20 mouse cellular contexts compared by ENCODE assay signal in the genomic region with DNA sequence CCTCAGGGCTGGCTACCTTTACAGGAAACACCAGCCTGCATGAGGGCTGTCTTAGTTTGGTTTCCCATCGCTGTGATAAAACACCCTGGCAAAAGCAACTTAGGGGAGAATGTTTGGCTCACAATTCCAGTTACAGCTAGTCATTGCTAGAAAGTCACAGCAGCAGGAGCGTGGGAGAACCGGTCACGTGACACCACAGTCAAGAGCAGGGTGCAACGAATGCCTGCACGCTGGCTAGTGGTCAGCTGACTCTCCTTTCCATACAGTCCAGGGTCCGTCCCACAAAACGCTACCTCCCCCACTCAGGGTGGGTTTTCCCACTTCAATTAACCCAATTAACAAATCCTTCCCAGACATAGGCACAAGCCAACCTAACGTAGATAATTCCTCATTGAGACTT. TPM values are rescaled to one million over a fixed set of nuclear protein-coding genes. Genes with fewer than 3 reads are reported as not detected.
DNase-seq lines count a peak whose midpoint lies in the region; ATAC-seq and TF ChIP-seq lines count a peak whose summit lies in the region.
"Had no signal": no experiment of that assay in that cellular context is flagged by ENCODE, and none has a peak within 500 bp of the region (broad histone marks: within the 10 kb centered on the region; RNA-seq: fewer than 3 reads in every experiment).

No protein-coding gene starts in this region.

- H3K4me2 ChIP-seq in forebrain, postnatal 0 days (ENCODE audit: low read depth), result no peak overlapping the region
- no peak overlapping the region for H3K4me2 ChIP-seq in midbrain, embryonic 13.5 days (replicated peaks)
- no peak overlapping the region for H3K4me2 ChIP-seq in midbrain, embryonic 11.5 days
- no peak overlapping the region for H3K4me2 ChIP-seq in forebrain, embryonic 12.5 days
- H3K4me2 ChIP-seq in midbrain, embryonic 15.5 days, result no peak overlapping the region
- H3K4me2 ChIP-seq: heart, embryonic 11.5 days had no signal

- H3K4me3 ChIP-seq in forebrain, embryonic 10.5 days, result no peak overlapping the region
- no peak overlapping the region for H3K4me3 ChIP-seq in forebrain, postnatal 0 days (ENCODE audit: low read depth, low read length)
- H3K4me3 ChIP-seq in midbrain, embryonic 13.5 days (replicated peaks), result no peak overlapping the region
- H3K4me3 ChIP-seq in midbrain, embryonic 11.5 days (ENCODE audit: low read depth, low read length), result no peak overlapping the region
- H3K4me3 ChIP-seq in forebrain, embryonic 12.5 days (replicated peaks), result no peak overlapping the region
- H3K4me3 ChIP-seq in midbrain, embryonic 15.5 days, result no peak overlapping the region

- peaks cover 49% of the 10 kb centered on the region for H3K4me1 ChIP-seq in forebrain, embryonic 10.5 days
- H3K4me1 ChIP-seq in forebrain, postnatal 0 days (ENCODE audit: insufficient read depth), result 0 out of 2 replicates have a peak, but pooled peaks cover 3% of the 10 kb centered on the region
- peaks cover 57% of the 10 kb centered on the region for H3K4me1 ChIP-seq in midbrain, embryonic 13.5 days (replicated peaks)
- H3K4me1 ChIP-seq in midbrain, embryonic 11.5 days (ENCODE audit: control insufficient read depth, insufficient read depth, low read length), result peaks cover 27% of the 10 kb centered on the region
- peaks cover 52% of the 10 kb centered on the region for H3K4me1 ChIP-seq in forebrain, embryonic 12.5 days
- peaks cover 42% of the 10 kb centered on the region for H3K4me1 ChIP-seq in midbrain, embryonic 15.5 days

- TF ChIP-seq CTCF in forebrain, postnatal 0 days (IDR thresholded peaks at IDR 0.05; ENCODE audit: low read depth), result no peak

- H3K36me3 ChIP-seq in forebrain, embryonic 10.5 days (replicated peaks), result peaks cover 10% of the 10 kb centered on the region
- H3K36me3 ChIP-seq in forebrain, postnatal 0 days (ENCODE audit: insufficient read depth), result peaks cover 5% of the 10 kb centered on the region; the same call in 1 of the 2 replicates
- peaks cover 7% of the 10 kb centered on the region; the same call in 1 of the 2 replicates for H3K36me3 ChIP-seq in midbrain, embryonic 13.5 days
- no peaks in the 10 kb centered on the region for H3K36me3 ChIP-seq in midbrain, embryonic 11.5 days (ENCODE audit: control insufficient read depth, insufficient read depth, low read length)
- 0 out of 2 replicates have a peak, but pooled peaks cover 3% of the 10 kb centered on the region for H3K36me3 ChIP-seq in forebrain, embryonic 12.5 days (replicated peaks)
- H3K36me3 ChIP-seq in midbrain, embryonic 15.5 days (replicated peaks), result no peaks in the 10 kb centered on the region

- 62% methylated on average over 9 of the region's 9 CpGs for WGBS in forebrain, embryonic 10.5 days
- 43% methylated on average over 9 of the region's 9 CpGs for WGBS in forebrain, postnatal 0 days
- 72% methylated on average over 9 of the region's 9 CpGs for WGBS in midbrain, embryonic 13.5 days
- 79% methylated on average over 9 of the region's 9 CpGs for WGBS in midbrain, embryonic 11.5 days
- 59% methylated on average over 9 of the region's 9 CpGs for WGBS in forebrain, embryonic 12.5 days
- WGBS in midbrain, embryonic 15.5 days, result 64% methylated on average over 9 of the region's 9 CpGs

- H3K27me3 ChIP-seq in forebrain, embryonic 10.5 days (ENCODE audit: poor library complexity, severe bottlenecking), result peaks cover 7% of the 10 kb centered on the region; the same call in 1 of the 2 replicates
- no peaks in the 10 kb centered on the region for H3K27me3 ChIP-seq in forebrain, postnatal 0 days (ENCODE audit: insufficient read depth, low read length)
- no peaks in the 10 kb centered on the region for H3K27me3 ChIP-seq in midbrain, embryonic 13.5 days
- no peaks in the 10 kb centered on the region for H3K27me3 ChIP-seq in midbrain, embryonic 11.5 days (ENCODE audit: control insufficient read depth, insufficient read depth, low read length)
- H3K27me3 ChIP-seq in forebrain, embryonic 12.5 days, result 0 out of 2 replicates have a peak, but pooled peaks cover 12% of the 10 kb centered on the region
- H3K27me3 ChIP-seq in midbrain, embryonic 15.5 days (replicated peaks), result no peaks in the 10 kb centered on the region
- H3K27me3 ChIP-seq: Patski had no signal

- ATAC-seq in forebrain, postnatal 0 days, result no peak
- ATAC-seq in midbrain, embryonic 13.5 days, result no peak
- ATAC-seq in midbrain, embryonic 11.5 days (ENCODE audit: low FRiP score), result no peak
- no peak for ATAC-seq in forebrain, embryonic 12.5 days (ENCODE audit: low FRiP score)
- no peak for ATAC-seq in midbrain, embryonic 15.5 days (replicated peaks)
- ATAC-seq: Patski had no signal

- H3K27ac ChIP-seq in forebrain, embryonic 10.5 days, result peak overlapping the region; percentile 40
- H3K27ac ChIP-seq in forebrain, postnatal 0 days (ENCODE audit: low read depth, low read length), result no peak overlapping the region
- H3K27ac ChIP-seq in midbrain, embryonic 13.5 days, result peak overlapping the region; percentile 68
- H3K27ac ChIP-seq in midbrain, embryonic 11.5 days (ENCODE audit: low read depth, low read length), result no peak overlapping the region
- peak overlapping the region; percentile 37 for H3K27ac ChIP-seq in forebrain, embryonic 12.5 days
- peak overlapping the region; percentile 63; the same call in 1 of the 2 replicates for H3K27ac ChIP-seq in midbrain, embryonic 15.5 days

- H3K9me3 ChIP-seq in forebrain, embryonic 10.5 days, result no peaks in the 10 kb centered on the region
- no peaks in the 10 kb centered on the region for H3K9me3 ChIP-seq in forebrain, postnatal 0 days (ENCODE audit: low read length)
- H3K9me3 ChIP-seq in midbrain, embryonic 13.5 days, result no peaks in the 10 kb centered on the region
- no peaks in the 10 kb centered on the region for H3K9me3 ChIP-seq in midbrain, embryonic 11.5 days (ENCODE audit: control insufficient read depth, low read length)
- no peaks in the 10 kb centered on the region for H3K9me3 ChIP-seq in forebrain, embryonic 12.5 days
- H3K9me3 ChIP-seq in midbrain, embryonic 15.5 days, result no peaks in the 10 kb centered on the region

- no peak overlapping the region for H3K9ac ChIP-seq in forebrain, postnatal 0 days
- H3K9ac ChIP-seq in midbrain, embryonic 13.5 days (replicated peaks), result no peak overlapping the region
- H3K9ac ChIP-seq in midbrain, embryonic 11.5 days (ENCODE audit: low read length), result no peak overlapping the region
- no peak overlapping the region for H3K9ac ChIP-seq in forebrain, embryonic 12.5 days
- H3K9ac ChIP-seq in midbrain, embryonic 15.5 days, result no peak overlapping the region

- no peak for DNase-seq in forebrain, embryonic 10.5 days (ENCODE audit: extremely low spot score, low spot score)
- no peak for DNase-seq in forebrain, postnatal 0 days
- no peak for DNase-seq in midbrain, embryonic 11.5 days (ENCODE audit: low spot score, missing footprints)
- no peak for DNase-seq in cerebellum, adult 11-12 months
- no peak for DNase-seq in adrenal gland, postnatal 4 days (ENCODE audit: low spot score in 2 of 2)
- DNase-seq: cerebellum, adult 2 months; gastrocnemius, postnatal 36 days; heart, postnatal 36 days; kidney, adult 11 months; kidney, postnatal 25 days; left cerebral cortex, postnatal 4 days; lung, postnatal 14 days; thymus, postnatal 4 days had no signal

RNA-seq across cellular contexts. Expression of a gene that starts 34.8 kb away (rescaled TPM):
- polyA plus RNA-seq in forebrain, embryonic 10.5 days (2016; fragmentation: Nextera tagmentation; extraction: Ambion mirVana), result 6.3 and 7.0 TPM in 2 replicates
- total RNA-seq in forebrain, postnatal 0 days (2014; rRNA removed), result 80.9 and 91.7 TPM in 2 replicates
- polyA plus RNA-seq in forebrain, postnatal 0 days (2015; fragmentation: Nextera tagmentation; extraction: Ambion mirVana), result 44.6 and 57.7 TPM in 2 replicates
- 40.5 and 41.6 TPM in 2 replicates for polyA plus RNA-seq in midbrain, embryonic 13.5 days (2015; fragmentation: Nextera tagmentation; extraction: Ambion mirVana)
- polyA plus RNA-seq in midbrain, embryonic 11.5 days (2014; fragmentation: Nextera tagmentation; extraction: Ambion mirVana), result 23.0 and 25.6 TPM in 2 replicates
- polyA plus RNA-seq in forebrain, embryonic 12.5 days (2016; fragmentation: Nextera tagmentation; extraction: Ambion mirVana), result 21.0 and 22.8 TPM in 2 replicates
- 61.5 and 68.6 TPM in 2 replicates for polyA plus RNA-seq in midbrain, embryonic 15.5 days (2015; fragmentation: Nextera tagmentation; extraction: Ambion mirVana)
- 10 to 100 TPM in 1 of 2 experiments, 1 to 10 TPM in 1; 8.9 to 12.1 TPM for total RNA-seq in adrenal gland, postnatal 4 days (2021)
- total RNA-seq: neutrophil, adult 5-6 weeks had no signal

RNA-seq across cellular contexts. Expression of a gene that starts 43.2 kb away (rescaled TPM):
- 0.16 TPM in 1 of 2 replicates, not detected in the other for polyA plus RNA-seq in forebrain, embryonic 10.5 days (2016; fragmentation: Nextera tagmentation; extraction: Ambion mirVana)
- total RNA-seq in forebrain, postnatal 0 days (2014; rRNA removed), result 1.4 and 2.1 TPM in 2 replicates
- 1.1 and 1.3 TPM in 2 replicates for polyA plus RNA-seq in forebrain, postnatal 0 days (2015; fragmentation: Nextera tagmentation; extraction: Ambion mirVana)
- polyA plus RNA-seq in midbrain, embryonic 13.5 days (2015; fragmentation: Nextera tagmentation; extraction: Ambion mirVana), result 0.26 and 0.58 TPM in 2 replicates
- polyA plus RNA-seq in midbrain, embryonic 11.5 days (2014; fragmentation: Nextera tagmentation; extraction: Ambion mirVana), result 0.25 TPM in 1 of 2 replicates, not detected in the other
- polyA plus RNA-seq in forebrain, embryonic 12.5 days (2016; fragmentation: Nextera tagmentation; extraction: Ambion mirVana), result 0.26 TPM in 1 of 2 replicates, not detected in the other
- 0.22 and 0.23 TPM in 2 replicates for polyA plus RNA-seq in midbrain, embryonic 15.5 days (2015; fragmentation: Nextera tagmentation; extraction: Ambion mirVana)
- 10 to 100 TPM in 1 of 2 experiments, 1 to 10 TPM in 1; 2.4 to 11.1 TPM for total RNA-seq in adrenal gland, postnatal 4 days (2021)
- total RNA-seq: heart, postnatal 36 days; layer of hippocampus, postnatal 25 days; neutrophil, adult 5-6 weeks had no signal
- polyA plus RNA-seq: heart, embryonic 11.5 days had no signal

Comparison
In these comparisons a context has a peak if more than half of its experiments do, and no peak if none do; other contexts are left out.
1. H3K27ac ChIP-seq: peak in forebrain, embryonic 10.5 days (single experiment), midbrain, embryonic 13.5 days (single experiment), forebrain, embryonic 12.5 days (single experiment) and midbrain, embryonic 15.5 days (single experiment); none in forebrain, postnatal 0 days (single experiment) and midbrain, embryonic 11.5 days (single experiment).